Mouse (Mus musculus) adipose tissue, adult 10 weeks (tissue): ENCODE data around the gene Cd209d. TPM values are rescaled to one million over a fixed set of nuclear protein-coding genes. Genes with fewer than 3 reads are reported as not detected.

ENCODE experiments used
- polyA plus RNA-seq: library from polyadenylated mRNA; stranded (reverse); fragments of 350-450 nt; fragmentation: Illumina TruSeq; extraction: RNeasy Lipid Tissue Mini Kit (QIAGEN cat#74804); gene quantifications from one replicate; pipeline ENCODE4 v1.2.3, GENCODE M21; 2014; ENCODE audit warnings: low read depth, low replicate concordance

Cd209d gene
- polyA plus RNA-seq = 14.4 TPM

DNA sequence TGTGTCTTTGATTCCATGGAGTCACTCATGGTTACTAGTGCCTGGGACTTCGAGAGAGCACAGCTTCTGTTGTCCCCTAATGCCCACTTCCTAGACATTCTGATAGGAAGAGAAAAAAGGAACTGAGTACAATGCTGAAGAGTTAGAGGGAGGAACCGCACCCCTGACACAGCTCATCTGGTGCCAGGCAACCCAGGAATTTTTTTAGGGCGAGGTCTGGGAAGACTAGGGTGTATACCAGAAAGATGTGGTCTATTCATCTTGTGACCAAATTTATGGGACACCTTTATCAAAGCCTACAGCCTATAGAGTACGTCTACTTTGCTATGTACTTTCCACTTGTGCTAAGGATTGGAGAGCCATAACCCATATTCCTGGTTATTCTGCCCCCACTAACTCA, at the start of gene Cd209d:
Gene Cd209d, minus strand, starts transcription at position 101 of the 400 bp plus-strand sequence.

DNA sequence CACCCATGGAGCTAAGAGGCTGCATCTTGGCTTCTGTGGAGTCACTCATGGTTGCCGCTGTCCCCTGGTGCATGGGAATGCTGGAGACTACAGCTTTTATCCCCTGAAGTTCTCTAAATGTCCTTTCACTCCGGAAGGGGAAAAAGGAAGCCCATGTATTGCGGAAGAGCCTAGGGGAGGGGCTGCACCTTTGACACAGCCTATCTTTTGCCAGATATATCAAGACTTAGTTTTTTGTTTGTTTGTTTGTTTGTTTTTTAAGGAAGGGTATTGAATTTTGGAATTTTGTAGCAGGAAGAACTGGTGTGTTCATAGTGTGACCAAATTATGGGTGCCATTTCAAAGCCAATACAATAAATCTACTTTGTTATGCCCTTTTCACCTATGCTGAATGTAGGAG, 48.4 kb upstream of the Cd209d start, which contains the start of gene Cd209b:
Gene Cd209b, minus strand, starts transcription at position 101 of the 400 bp plus-strand sequence.

DNA sequence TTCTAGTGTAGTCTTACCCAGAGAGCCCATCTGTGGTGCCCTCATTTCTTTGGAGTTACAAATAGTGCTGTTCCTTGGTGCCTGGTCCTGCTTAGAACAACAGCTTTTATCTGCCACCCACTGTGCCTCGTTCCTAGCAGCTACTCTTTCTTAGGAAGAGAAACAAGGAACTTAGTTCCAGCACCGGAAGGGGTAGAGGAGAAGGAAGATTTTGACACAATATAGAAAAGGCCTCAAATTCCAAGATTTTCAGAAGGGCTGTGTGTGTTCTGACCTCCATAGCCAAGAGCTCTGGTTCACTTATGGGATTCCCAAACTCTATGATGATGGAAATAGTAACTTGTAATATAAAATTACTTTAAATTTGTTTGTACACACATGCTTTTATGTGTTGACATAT, 24.1 kb downstream of the Cd209d start, which contains the start of gene Cd209e:
Gene Cd209e, minus strand, starts transcription at position 101 of the 400 bp plus-strand sequence.

Other genes starting within 250 kb of the Cd209d start
- gene Stxbp2, start 247.6 kb downstream of the Cd209d start, polyA plus RNA-seq = 92.1 TPM
- 947 TPM for gene Retn, start 222.8 kb downstream of the Cd209d start, polyA plus RNA-seq
- gene Mcemp1, start 212.8 kb downstream of the Cd209d start, polyA plus RNA-seq = 0.68 TPM
- gene Fcor, start 206.2 kb downstream of the Cd209d start, polyA plus RNA-seq = 100 TPM
- gene Trappc5, start 202.3 kb downstream of the Cd209d start, polyA plus RNA-seq = 19.8 TPM
- gene Fcer2a, start 184.4 kb downstream of the Cd209d start, polyA plus RNA-seq = 0.12 TPM
- gene Clec4g, start 157.9 kb downstream of the Cd209d start, polyA plus RNA-seq = 0.38 TPM
- gene Cd209a, start 129.6 kb downstream of the Cd209d start, polyA plus RNA-seq = 10.0 TPM
- gene Cd209e, start 24.2 kb downstream of the Cd209d start, polyA plus RNA-seq = not detected
- gene Cd209b, start 48.3 kb upstream of the Cd209d start, polyA plus RNA-seq = 8.2 TPM
- gene Cd209c, start 76.2 kb upstream of the Cd209d start, polyA plus RNA-seq = 2.0 TPM
- gene Cd209f, start 227.3 kb upstream of the Cd209d start, polyA plus RNA-seq = 46.3 TPM